Mouse (Mus musculus) embryo, embryonic 10 days (tissue): ENCODE results near the gene Grcc10.

Source experiments
- DNase-seq: peaks from one replicate; pipeline ENCODE4 v3.0.0-alpha.2; 2015; ENCODE audit warnings: low spot score

Grcc10 gene

GRCm38 (mm10) chr6:124699962-124700610 is 41.1 kb downstream of the Grcc10 start:
- DNase-seq, result no peak

- DNase-seq, result no peak
These were observed 41.8 kb downstream of the Grcc10 start for GRCm38 (mm10) chr6:124699366-124699765.

- no peak for DNase-seq
These were observed 42.4 kb downstream of the Grcc10 start for GRCm38 (mm10) chr6:124698751-124699150.

- no peak for DNase-seq
These were observed 44.6 kb downstream of the Grcc10 start for GRCm38 (mm10) chr6:124696441-124697150.

GRCm38 (mm10) chr6:124694166-124694955 is 46.8 kb downstream of the Grcc10 start:
- DNase-seq, result no peak

- no peak for DNase-seq
These were observed 47.8 kb downstream of the Grcc10 start for GRCm38 (mm10) chr6:124693243-124693981.

GRCm38 (mm10) chr6:124690517-124690916 is 50.7 kb downstream of the Grcc10 start:
- no peak for DNase-seq
